Mouse (Mus musculus) megakaryocyte, adult 5-6 weeks (primary cell): ENCODE measurements around the gene Xpr1. TPM values are rescaled to one million over a fixed set of nuclear protein-coding genes. Genes with fewer than 3 reads are reported as not detected.
A peak's percentile ranks its signal among the peaks of the same experiment; 100 is the strongest.

Experiments used
- ATAC-seq: 2 replicates; pipeline ENCODE4 v1.8.0; 2016; ENCODE audit warnings: mild to moderate bottlenecking, inconsistent platforms; ENCODE audit not compliant: poor library complexity, severe bottlenecking
- total RNA-seq, 2 experiments: library from RNA; stranded (forward) in 1 of 2; stranded (reverse) in 1 of 2; fragments of 153-499, 151-499 nt in 1 of 2; fragments of 221-1000, 200-1000 nt in 1 of 2; gene quantifications; 2 replicates each; pipeline versions ENCODE4 v1.2.3 to v1.2.4; 2015 to 2017

The Xpr1 gene
- total RNA-seq, 2 experiments from 2014 or later, result 31.5 to 67.5 TPM

DNA sequence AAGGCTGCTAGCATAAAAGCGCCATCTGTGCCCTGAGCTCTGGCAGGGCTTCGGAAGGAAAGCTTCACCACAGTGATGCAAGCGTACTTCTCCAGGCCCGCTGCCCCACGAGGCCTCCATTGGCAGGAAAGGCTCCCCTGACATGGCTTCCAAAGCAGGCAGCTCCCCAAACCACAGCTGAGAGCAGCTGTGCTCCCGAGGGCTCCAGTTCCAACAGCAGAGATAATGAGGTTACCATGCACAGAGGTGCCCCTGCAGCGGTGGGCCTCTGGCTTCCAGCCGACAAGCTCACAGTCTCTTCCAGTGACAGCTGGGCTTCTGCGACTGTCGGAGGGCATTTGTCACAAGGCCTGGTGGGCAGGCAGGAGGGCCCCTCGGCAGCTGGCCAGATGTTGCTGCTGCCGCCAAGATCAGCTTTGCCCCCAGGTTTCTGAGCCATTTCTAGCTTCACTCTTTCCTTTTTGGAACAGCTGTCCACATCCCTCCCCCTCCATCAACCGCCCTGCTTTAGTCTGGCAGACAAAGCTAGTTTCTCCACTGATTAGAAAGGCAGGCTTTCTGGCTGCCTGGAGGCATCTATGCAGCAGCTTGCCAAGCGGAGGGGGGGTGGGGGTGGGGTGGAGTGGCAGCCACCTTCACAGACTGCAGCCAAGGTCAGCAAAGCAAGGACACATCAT, 183.1 kb downstream of the Xpr1 start:
- peak; percentile 42; the same call in 1 of the 2 replicates for ATAC-seq

- no peak for ATAC-seq
These were observed 183.8 kb downstream of the Xpr1 start for GRCm38 (mm10) chr1:155233378-155233777.

GRCm38 (mm10) chr1:155232786-155233185, 184.4 kb downstream of the Xpr1 start:
- no peak for ATAC-seq

GRCm38 (mm10) chr1:155232385-155232784, 184.8 kb downstream of the Xpr1 start:
- no peak for ATAC-seq

DNA sequence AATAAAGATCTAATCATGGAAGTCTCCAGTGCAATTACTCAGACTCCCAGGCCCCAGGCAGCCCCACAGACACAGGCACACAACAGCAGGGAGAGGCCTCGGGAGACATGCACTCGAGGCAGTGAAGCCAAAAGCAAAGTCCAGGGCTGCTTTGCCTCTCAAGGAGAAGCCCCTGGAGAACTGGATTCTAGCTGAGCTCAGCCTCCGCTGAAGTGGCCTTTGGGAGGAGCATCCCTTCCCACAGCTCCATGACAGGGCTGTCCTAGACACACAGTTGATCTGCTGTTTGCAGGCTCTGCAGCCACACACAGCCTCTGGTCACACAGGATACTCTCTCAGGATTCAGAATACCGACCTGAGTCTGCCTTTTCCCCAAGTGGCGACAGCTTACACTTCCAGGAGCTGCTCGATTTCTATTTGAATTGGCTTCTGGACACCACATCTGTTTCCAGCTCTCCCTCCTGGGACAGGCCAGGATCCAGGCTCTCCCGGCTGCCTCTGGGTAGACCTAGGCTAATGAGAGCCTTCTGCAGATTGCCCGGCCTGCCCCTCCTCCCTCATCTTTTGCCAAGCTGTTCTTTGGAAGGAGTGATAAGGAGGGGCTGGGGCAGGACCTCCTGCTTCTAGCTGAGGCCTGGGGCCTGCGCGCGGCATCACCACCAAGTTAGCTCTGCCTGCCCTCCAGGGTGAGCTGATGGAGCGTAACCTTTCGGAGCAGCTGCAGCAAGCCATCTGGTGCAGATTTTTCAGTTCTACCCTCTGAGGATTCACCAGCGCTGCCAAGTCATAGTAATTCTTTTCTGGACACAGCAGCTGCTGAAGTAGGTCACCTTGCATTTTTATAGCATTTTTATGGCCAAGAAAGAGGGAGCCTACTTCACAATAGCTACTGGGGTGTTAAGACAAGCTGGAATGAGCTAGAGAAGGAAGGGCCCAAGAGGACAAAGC, 187.5 kb downstream of the Xpr1 start:
- no peak for ATAC-seq

Other genes with a start within 250 kb of the Xpr1 start
- gene BC034090, start 173.0 kb downstream of the Xpr1 start, total RNA-seq (2015), result not detected in 2 replicates
- 0.45 TPM in 1 of 2 replicates, not detected in the other for gene BC034090, start 173.0 kb downstream of the Xpr1 start, total RNA-seq (2017)
- gene Acbd6, start 140.7 kb upstream of the Xpr1 start, total RNA-seq (2015), result 19.6 and 20.9 TPM in 2 replicates
- gene Acbd6, start 140.7 kb upstream of the Xpr1 start, total RNA-seq (2017), result 9.3 and 24.0 TPM in 2 replicates